Mouse (Mus musculus) retina, embryonic 14.5 days (tissue): ENCODE data around the gene Nanos3.
A peak's percentile ranks its signal among the peaks of the same experiment; 100 is the strongest.

ENCODE experiments used
- DNase-seq: peaks from one replicate; pipeline ENCODE4 v3.0.0-alpha.2; 2015; ENCODE audit warnings: low spot score

Gene Nanos3

GRCm38 (mm10) chr8:84183261-84184084, 1.5 kb downstream of the Nanos3 start:
- peak; percentile 63 for DNase-seq

- DNase-seq, result no peak
Observed at GRCm38 (mm10) chr8:84182833-84183232, 2.2 kb downstream of the Nanos3 start.

GRCm38 (mm10) chr8:84180530-84181190, 4.4 kb downstream of the Nanos3 start:
- DNase-seq, result peak; percentile 78

DNA sequence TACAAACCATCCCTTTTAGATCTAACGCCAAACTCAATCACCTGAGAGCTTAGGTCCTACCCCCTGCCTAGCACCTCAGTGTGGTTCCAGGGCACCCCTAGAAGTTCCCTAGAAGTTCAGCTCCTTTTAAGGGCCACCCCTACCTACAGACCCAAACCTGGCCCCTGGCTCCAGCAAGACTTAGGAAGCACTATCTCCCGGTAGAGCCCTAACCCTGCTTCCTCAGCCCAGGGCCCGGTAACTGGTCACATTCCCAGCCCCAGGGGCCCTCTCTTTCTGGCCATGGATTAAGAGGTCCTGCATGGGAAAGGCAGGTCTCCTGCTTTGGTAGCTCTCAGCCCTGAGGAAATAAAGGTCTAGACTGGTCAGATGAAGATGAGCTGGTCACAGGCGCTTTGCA, 5.1 kb downstream of the Nanos3 start:
- no peak for DNase-seq

GRCm38 (mm10) chr8:84178592-84178991, 6.4 kb downstream of the Nanos3 start:
- DNase-seq, result no peak

GRCm38 (mm10) chr8:84177405-84177804, 7.6 kb downstream of the Nanos3 start:
- DNase-seq, result no peak

GRCm38 (mm10) chr8:84176560-84176959, 8.5 kb downstream of the Nanos3 start:
- no peak for DNase-seq

- no peak for DNase-seq
Observed at GRCm38 (mm10) chr8:84173861-84174260, 11.2 kb downstream of the Nanos3 start.

DNA sequence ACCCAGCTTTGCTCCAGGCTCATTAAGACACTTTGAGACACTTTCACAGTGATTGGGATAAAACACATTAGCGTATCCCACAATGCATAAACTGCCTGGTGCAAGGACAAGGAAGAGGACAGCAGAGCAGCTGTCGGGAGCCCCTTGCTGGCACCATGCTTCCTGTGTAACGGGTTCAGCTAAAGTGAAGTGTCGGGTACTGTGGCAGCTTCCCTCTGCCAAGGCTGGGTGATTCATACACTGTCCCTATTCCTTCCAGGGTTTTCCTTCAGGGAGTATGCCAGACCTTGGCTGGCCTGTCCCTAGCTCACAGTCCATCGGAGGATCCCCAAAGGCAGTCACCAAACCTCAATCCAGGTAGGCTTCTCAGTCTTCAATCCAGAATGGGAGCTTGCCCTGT, 14.9 kb downstream of the Nanos3 start:
- DNase-seq, result no peak

GRCm38 (mm10) chr8:84167696-84168095, 17.3 kb downstream of the Nanos3 start:
- DNase-seq, result no peak

DNA sequence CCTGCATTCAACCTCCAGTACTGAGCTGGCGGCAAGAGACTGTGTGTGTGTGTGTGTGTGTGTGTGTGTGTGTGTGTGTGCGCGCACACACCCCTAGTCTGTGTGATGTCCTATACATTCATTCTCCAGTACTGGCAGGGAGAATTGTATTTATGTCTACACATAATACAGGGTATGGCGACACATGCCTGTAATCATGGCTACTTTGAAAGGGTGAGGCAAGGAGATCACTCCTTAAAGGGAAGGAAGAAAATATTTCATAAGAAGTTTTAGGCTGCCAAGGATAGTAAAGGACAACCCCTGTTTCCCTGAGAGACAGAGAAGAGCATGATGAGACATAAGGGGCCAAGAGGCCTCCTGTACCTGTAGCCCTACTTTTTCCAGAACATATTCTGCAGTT, 27.4 kb downstream of the Nanos3 start:
- no peak for DNase-seq

DNA sequence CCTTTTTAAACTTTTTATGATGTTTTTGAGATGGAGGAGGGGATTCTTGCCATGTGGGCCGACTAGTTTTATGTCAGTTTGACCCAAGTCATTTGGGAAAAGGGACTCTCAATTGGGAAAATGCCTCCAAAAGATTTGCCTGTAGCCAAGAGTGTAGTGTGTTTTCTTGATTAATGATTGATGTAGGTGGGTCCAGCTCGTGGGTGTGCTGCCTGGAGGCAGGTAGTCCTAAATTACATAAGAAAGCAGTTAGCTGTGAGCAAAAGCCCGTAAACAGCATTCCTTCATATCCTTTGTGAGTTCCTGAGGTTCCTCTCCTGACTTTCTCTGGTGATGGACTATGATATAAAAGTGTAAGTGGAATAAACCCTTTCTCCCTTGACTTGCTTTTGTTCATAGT, 35.8 kb downstream of the Nanos3 start:
- no peak for DNase-seq

- DNase-seq, result no peak
Observed at GRCm38 (mm10) chr8:84148531-84148850, 36.5 kb downstream of the Nanos3 start.

GRCm38 (mm10) chr8:84147769-84148530, 37.1 kb downstream of the Nanos3 start, which contains the start of the genes Cc2d1a and 4930432K21Rik:
TSS of gene Cc2d1a (minus strand) at chr8:84147936.
TSS of gene 4930432K21Rik (plus strand) at chr8:84148025.
- DNase-seq, result peak; percentile 95

- no peak for DNase-seq
Observed at GRCm38 (mm10) chr8:84147324-84147766, 37.7 kb downstream of the Nanos3 start.

- no peak for DNase-seq
Observed at GRCm38 (mm10) chr8:84144636-84145245, 40.3 kb downstream of the Nanos3 start.

- DNase-seq, result no peak
Observed at GRCm38 (mm10) chr8:84140838-84141237, 44.2 kb downstream of the Nanos3 start.

- DNase-seq, result peak; percentile 59
Observed at GRCm38 (mm10) chr8:84137848-84138247, 47.2 kb downstream of the Nanos3 start.

DNA sequence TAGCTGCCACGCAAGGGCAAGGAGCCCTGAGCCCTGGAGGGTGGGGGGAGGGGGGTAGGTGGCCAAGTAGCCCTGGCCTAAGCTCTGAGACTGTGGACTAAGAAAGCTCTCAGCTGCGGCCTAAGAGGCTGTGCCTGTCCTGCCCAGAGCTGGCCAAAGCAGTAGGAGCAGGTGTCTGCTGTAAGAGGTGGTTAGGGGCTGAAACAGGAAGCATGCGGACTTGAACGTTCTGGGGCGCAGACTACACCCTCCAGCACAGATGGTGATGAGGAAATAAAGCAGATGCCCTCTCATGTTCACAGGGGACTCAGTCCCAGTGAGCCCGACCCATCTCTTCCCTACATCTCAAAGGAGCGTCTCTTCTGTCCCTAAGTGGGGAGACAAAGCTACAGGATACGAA, 52.8 kb downstream of the Nanos3 start:
- no peak for DNase-seq

- no peak for DNase-seq
Observed at GRCm38 (mm10) chr8:84130806-84131205, 54.2 kb downstream of the Nanos3 start.

GRCm38 (mm10) chr8:84128277-84128676, 56.7 kb downstream of the Nanos3 start:
- DNase-seq, result peak; percentile 24

DNA sequence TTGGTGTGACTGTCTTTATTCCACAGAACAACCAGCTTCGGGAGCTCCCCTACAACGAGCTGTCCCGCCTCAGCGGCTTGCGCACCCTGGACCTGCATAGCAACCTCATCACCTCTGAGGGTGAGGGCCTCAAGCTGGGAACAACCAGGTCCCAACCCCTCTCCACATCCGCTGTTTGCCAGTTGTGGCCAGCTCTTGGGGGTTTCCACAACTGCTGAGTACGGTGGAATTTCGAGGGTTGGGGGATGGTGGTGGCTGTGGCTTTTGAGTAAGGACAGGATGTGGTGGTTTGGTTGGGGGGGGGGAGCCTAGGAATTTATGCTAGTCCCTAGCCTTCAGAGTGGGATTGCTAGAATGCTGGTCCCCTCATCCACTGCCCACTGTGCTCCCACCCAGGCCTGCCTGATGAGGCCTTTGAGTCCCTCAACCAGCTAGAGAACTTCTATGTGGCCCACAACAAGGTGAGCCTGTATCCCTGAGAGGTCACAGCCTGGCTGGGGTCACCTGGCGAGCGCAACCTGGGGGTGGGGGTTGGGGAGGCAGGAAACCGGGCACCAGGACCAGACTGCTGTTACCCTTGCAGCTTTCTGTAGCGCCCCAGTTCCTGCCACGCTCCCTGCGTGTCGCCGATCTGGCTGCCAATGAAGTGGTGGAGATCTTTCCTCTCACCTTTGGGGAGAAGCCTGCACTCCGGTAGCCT, 57.7 kb downstream of the Nanos3 start:
- no peak for DNase-seq
